In genomic region chr17:28879931-28880391, GRCm38 (mm10) we compare ENCODE assay signal across 9 mouse cellular contexts. TPM values are rescaled to one million over a fixed set of nuclear protein-coding genes. Genes with fewer than 3 reads are reported as not detected.
A peak's percentile ranks its signal among the peaks of the same experiment; 100 is the strongest.
DNase-seq lines count a peak whose midpoint lies in the region; ATAC-seq and TF ChIP-seq lines count a peak whose summit lies in the region.
"Had no signal": no experiment of that assay in that cellular context is flagged by ENCODE, and none has a peak within 500 bp of the region (broad histone marks: within the 10 kb centered on the region; RNA-seq: fewer than 3 reads in every experiment).

No protein-coding gene starts in this region.

- no peak overlapping the region for H3K4me3 ChIP-seq in kidney, embryonic 14.5 days (ENCODE audit: low read length)
- H3K4me3 ChIP-seq in liver, adult 2 months (ENCODE audit: insufficient read depth, low read depth, low read length) = no peak overlapping the region
- H3K4me3 ChIP-seq in stomach, postnatal 0 days (ENCODE audit: low read depth, low read length) = no peak overlapping the region
- H3K4me3 ChIP-seq: erythroblast, embryonic 14.5 days had no signal

- ATAC-seq in kidney, embryonic 14.5 days (ENCODE audit: low FRiP score, low TSS enrichment) = no peak
- peak; percentile 14; the same call in 1 of the 2 replicates for ATAC-seq in stomach, postnatal 0 days (ENCODE audit: low FRiP score, low TSS enrichment)

- H3K27me3 ChIP-seq in kidney, embryonic 14.5 days (ENCODE audit: control insufficient read depth, insufficient read depth, low read length) = no peaks in the 10 kb centered on the region; the same call in 1 of the 2 replicates
- H3K27me3 ChIP-seq in liver, adult 2 months (ENCODE audit: control insufficient read depth, insufficient read depth, low read length) = no peaks in the 10 kb centered on the region
- no peaks in the 10 kb centered on the region for H3K27me3 ChIP-seq in stomach, postnatal 0 days (ENCODE audit: control insufficient read depth, insufficient read depth, low read length)

- no peaks in the 10 kb centered on the region for H3K79me2 ChIP-seq in liver, adult 2 months (ENCODE audit: control insufficient read depth, insufficient read depth, low read length)

- 4% methylated on average over 18 of the region's 18 CpGs for WGBS in kidney, embryonic 14.5 days
- WGBS in liver, adult 2 months = 11% methylated on average over 18 of the region's 18 CpGs
- WGBS in stomach, postnatal 0 days = 4% methylated on average over 18 of the region's 18 CpGs

- no peak for TF ChIP-seq EP300 in stomach, postnatal 0 days (optimal IDR thresholded peaks at IDR 0.05)

- TF ChIP-seq CTCF in liver, adult 2 months (IDR thresholded peaks at IDR 0.05; ENCODE audit: low read depth, low read length) = peak; percentile 93
- peak; percentile 96 for TF ChIP-seq CTCF in stomach, postnatal 0 days (IDR thresholded peaks at IDR 0.05; ENCODE audit: low read depth)

- H3K27ac ChIP-seq in kidney, embryonic 14.5 days (ENCODE audit: low read depth, low read length) = no peak overlapping the region
- no peak overlapping the region for H3K27ac ChIP-seq in liver, adult 2 months (replicated peaks; ENCODE audit: insufficient read depth, low read depth, low read length)
- H3K27ac ChIP-seq in stomach, postnatal 0 days (replicated peaks) = no peak overlapping the region

- DNase-seq in 3134 (ENCODE audit: extremely low read depth, insufficient read length, low spot score) = peak; percentile 67
- peak; percentile 74 to 80 for DNase-seq in adrenal gland, adult 18-20 months (ENCODE audit: low spot score in 2 of 2)
- DNase-seq in embryo, embryonic 11.5 days (ENCODE audit: low read depth, low spot score) = peak; percentile 79
- peak; percentile 57 for DNase-seq in heart, adult 8-10 months (ENCODE audit: low spot score)
- peak; percentile 21 for DNase-seq in liver, adult 2 months (ENCODE audit: extremely low read depth, low read depth, low spot score)
- DNase-seq in neural tube, embryonic 10.5 days (ENCODE audit: extremely low spot score, low spot score) = peak; percentile 86
- DNase-seq in stomach, postnatal 0 days (ENCODE audit: low spot score) = peak; percentile 87

- TF ChIP-seq POLR2A in liver, adult 2 months (IDR thresholded peaks at IDR 0.05; ENCODE audit: extremely low read depth, insufficient read depth, low read length) = no peak

- no peaks in the 10 kb centered on the region for H3K36me3 ChIP-seq in kidney, embryonic 14.5 days (ENCODE audit: control insufficient read depth, insufficient read depth, low read length)
- H3K36me3 ChIP-seq in liver, adult 2 months (ENCODE audit: control insufficient read depth, insufficient read depth, low read length) = no peaks in the 10 kb centered on the region
- no peaks in the 10 kb centered on the region for H3K36me3 ChIP-seq in stomach, postnatal 0 days (ENCODE audit: control insufficient read depth, insufficient read depth, low read length)

- no peaks in the 10 kb centered on the region for H3K4me1 ChIP-seq in kidney, embryonic 14.5 days (ENCODE audit: control insufficient read depth, insufficient read depth, low read length)
- peaks cover 2% of the 10 kb centered on the region; the same call in 1 of the 2 replicates for H3K4me1 ChIP-seq in liver, adult 2 months (ENCODE audit: control insufficient read depth, insufficient read depth, low read length)
- 0 out of 2 replicates have a peak, but pooled peaks cover 3% of the 10 kb centered on the region for H3K4me1 ChIP-seq in stomach, postnatal 0 days (replicated peaks; ENCODE audit: control insufficient read depth, insufficient read depth)

- H3K9me3 ChIP-seq in kidney, embryonic 14.5 days (ENCODE audit: control insufficient read depth, low read length) = no peaks in the 10 kb centered on the region
- H3K9me3 ChIP-seq in stomach, postnatal 0 days (ENCODE audit: control insufficient read depth, low read length) = no peaks in the 10 kb centered on the region

- H3K4me2 ChIP-seq in kidney, embryonic 14.5 days (replicated peaks; ENCODE audit: low read depth, low read length) = peak overlapping the region; percentile 22; the same call in 1 of the 2 replicates
- no peak overlapping the region for H3K4me2 ChIP-seq in stomach, postnatal 0 days (replicated peaks; ENCODE audit: low read depth)

- no peak overlapping the region for H3K9ac ChIP-seq in kidney, embryonic 14.5 days (ENCODE audit: low read depth, low read length)
- H3K9ac ChIP-seq in liver, adult 2 months (ENCODE audit: low read depth, low read length) = no peak overlapping the region
- no peak overlapping the region for H3K9ac ChIP-seq in stomach, postnatal 0 days (ENCODE audit: low read length)

RNA-seq across cellular contexts. Expression of gene Pnpla1, which starts 21.8 kb away (rescaled TPM):
- total RNA-seq in adrenal gland, adult 18-20 months (2021) = under 1 TPM in 1 of 2 experiments, not detected in 1; 0.13 TPM
- under 1 TPM in 2 of 4 experiments, not detected in 2; 0.05 to 0.11 TPM for total RNA-seq in heart, adult 8-10 months (2022)
- polyA plus RNA-seq in kidney, embryonic 14.5 days (2014; fragmentation: Nextera tagmentation; extraction: Ambion mirVana) = not detected in 2 replicates
- total RNA-seq in liver, adult 2 months (2014; rRNA removed) = not detected in 2 replicates
- not detected in 2 replicates for polyA plus RNA-seq in liver, adult 2 months (2012; rRNA removed)
- polyA plus RNA-seq in stomach, postnatal 0 days (2015; fragmentation: Nextera tagmentation; extraction: Ambion mirVana) = 12.7 TPM in 2 replicates
- polyA plus RNA-seq: erythroblast, embryonic 14.5 days had no signal

RNA-seq across cellular contexts. Expression of gene 4930539E08Rik, which starts 35.2 kb away (rescaled TPM):
- total RNA-seq in adrenal gland, adult 18-20 months (2021) = not detected
- under 1 TPM in 1 of 4 experiments, not detected in 3; 0.06 TPM for total RNA-seq in heart, adult 8-10 months (2022)
- polyA plus RNA-seq in kidney, embryonic 14.5 days (2014; fragmentation: Nextera tagmentation; extraction: Ambion mirVana) = 0.46 and 0.62 TPM in 2 replicates
- total RNA-seq in liver, adult 2 months (2014; rRNA removed) = 0.09 and 0.47 TPM in 2 replicates
- 0.10 and 0.11 TPM in 2 replicates for polyA plus RNA-seq in liver, adult 2 months (2012; rRNA removed)
- polyA plus RNA-seq in stomach, postnatal 0 days (2015; fragmentation: Nextera tagmentation; extraction: Ambion mirVana) = 1.2 and 2.2 TPM in 2 replicates
- polyA plus RNA-seq: erythroblast, embryonic 14.5 days had no signal

Comparison
In these comparisons a context has a peak if more than half of its experiments do, and no peak if none do; other contexts are left out.
1. DNase-seq: peak in every context shown above with its lines; median percentile 87 in stomach, postnatal 0 days; 86 in neural tube, embryonic 10.5 days; 79 in embryo, embryonic 11.5 days; 77 in adrenal gland, adult 18-20 months; 67 in 3134; 57 in heart, adult 8-10 months; 21 in liver, adult 2 months.